Mouse (Mus musculus) naive thymus-derived CD4-positive, alpha-beta T cell, adult 2 months (primary cell): Measurements from ENCODE around the gene Adcy2.

Experiments used
- DNase-seq: peaks from one replicate; pipeline ENCODE4 v3.0.0-alpha.2; 2011; ENCODE audit warnings: low read depth

Adcy2 gene

DNA sequence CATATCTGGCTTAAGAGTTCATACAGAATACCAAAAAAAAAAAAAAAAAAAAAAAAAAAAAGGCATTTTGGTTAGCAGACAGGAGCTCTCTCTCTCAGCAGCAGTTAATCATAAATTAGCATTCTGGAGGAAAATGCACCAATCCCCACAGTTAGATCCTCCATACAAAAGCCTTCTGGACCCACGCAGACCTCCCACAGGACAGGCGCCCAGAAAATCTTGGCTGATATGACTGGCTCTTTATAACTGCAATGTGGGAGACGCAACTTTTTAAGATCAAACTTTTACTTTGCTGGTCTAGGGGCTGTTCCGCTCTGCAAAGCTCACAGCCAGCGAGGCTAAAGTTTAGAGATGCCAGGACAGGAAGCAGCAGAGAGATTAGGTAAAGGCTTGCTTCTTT is 37.8 kb downstream of the Adcy2 start:
- no peak for DNase-seq

- no peak for DNase-seq
These were observed 38.8 kb downstream of the Adcy2 start for GRCm38 (mm10) chr13:68960513-68960912.

- DNase-seq: no peak
These were observed 39.9 kb downstream of the Adcy2 start for GRCm38 (mm10) chr13:68959406-68959805.

DNA sequence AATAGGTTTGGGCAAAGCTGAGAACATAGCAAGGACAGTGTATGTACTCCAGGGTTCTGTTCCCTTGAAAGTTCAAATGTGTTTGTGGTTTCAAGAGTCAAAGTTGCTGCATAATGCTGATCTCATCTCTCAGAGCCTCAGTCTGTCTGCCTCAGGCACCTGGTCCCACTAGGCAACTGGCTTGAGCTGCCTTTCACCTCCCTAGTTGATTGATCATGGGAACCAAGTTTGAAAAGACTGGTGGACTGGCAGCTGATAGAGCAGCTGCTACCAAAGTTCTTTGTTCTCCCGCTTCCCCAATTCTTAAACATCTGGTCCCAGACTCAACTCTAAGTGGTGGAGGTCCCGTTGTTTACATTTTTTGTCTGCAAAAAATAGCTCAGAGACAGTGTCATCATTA is 56.6 kb downstream of the Adcy2 start:
- no peak for DNase-seq

- no peak for DNase-seq
These were observed 57.9 kb downstream of the Adcy2 start for GRCm38 (mm10) chr13:68941429-68941828.

DNA sequence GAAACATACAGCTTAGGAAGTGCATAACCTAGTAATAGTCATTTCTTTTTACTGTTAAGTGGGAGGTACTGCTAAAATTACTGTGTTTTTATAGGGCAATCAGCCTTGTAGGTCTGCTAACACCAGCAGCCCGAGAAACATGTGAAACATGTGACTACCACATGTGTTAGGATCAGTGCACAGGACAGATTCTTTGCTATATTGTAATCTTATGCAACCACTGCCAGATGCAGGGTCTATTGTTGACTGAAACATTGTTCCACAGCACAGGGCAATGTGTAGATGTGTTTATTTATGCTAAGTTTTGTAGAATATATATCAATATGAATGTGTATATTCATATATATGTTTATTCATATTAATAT is 67.1 kb downstream of the Adcy2 start:
- DNase-seq: no peak

GRCm38 (mm10) chr13:68931602-68932282 is 67.6 kb downstream of the Adcy2 start:
- no peak for DNase-seq

- peak; percentile 4 for DNase-seq
These were observed 70.9 kb downstream of the Adcy2 start for GRCm38 (mm10) chr13:68928469-68928868.

GRCm38 (mm10) chr13:68913666-68914288 is 85.6 kb downstream of the Adcy2 start:
- DNase-seq: no peak

GRCm38 (mm10) chr13:68906667-68907066 is 92.7 kb downstream of the Adcy2 start:
- no peak for DNase-seq

DNA sequence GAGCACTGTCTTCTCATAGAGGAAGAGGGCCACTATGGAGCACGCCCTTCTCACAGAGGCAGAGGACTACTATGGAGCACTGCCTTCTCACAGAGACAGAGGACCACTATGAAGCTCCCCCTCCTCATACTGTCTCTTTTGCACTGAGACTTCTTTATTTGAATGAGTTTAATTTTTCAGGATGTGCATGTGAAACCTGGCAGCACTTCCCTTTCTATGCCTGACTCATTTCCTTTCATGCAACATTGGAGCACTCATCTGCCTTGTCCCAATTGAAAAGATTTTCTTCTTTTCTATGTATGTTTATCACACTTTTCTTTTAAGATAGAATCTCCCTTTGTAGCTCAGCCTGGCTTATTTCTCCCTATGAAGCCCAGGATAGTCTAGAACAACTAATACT is 96.6 kb downstream of the Adcy2 start:
- DNase-seq: no peak

DNA sequence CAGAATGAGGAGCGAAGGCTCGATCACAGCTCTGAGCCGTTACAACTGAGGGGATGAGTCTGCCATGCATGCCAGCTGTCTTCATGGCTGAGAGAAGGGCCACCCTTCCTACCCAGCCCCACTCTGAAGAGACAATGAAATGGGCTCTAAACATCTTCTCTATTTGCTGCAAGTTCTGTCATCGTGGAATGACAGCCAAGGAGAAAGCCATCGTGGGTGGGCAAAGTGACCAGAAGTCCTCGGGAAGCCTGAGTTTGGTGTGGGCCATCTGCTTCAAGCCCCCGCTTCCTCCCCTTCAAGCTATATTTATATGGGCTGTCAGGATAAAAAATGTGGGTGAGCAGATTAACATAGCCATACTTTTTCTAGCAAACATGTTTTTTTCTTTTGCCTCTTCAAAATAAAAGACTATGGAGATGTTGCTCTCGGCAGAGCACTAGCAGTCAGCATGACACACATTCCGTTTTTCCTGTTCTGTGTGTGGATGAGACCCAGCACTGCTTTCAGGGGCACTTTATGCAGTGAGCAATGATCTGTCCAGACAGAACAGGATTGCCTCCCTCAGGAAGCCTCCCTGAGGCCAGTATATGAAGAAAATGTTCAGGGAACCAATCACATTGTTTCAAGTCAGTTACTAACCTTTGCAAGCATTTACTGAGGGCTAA is 109.3 kb downstream of the Adcy2 start:
- DNase-seq: no peak

GRCm38 (mm10) chr13:68868776-68869175 is 130.6 kb downstream of the Adcy2 start:
- no peak for DNase-seq

GRCm38 (mm10) chr13:68867940-68868655 is 131.2 kb downstream of the Adcy2 start:
- no peak for DNase-seq

- no peak for DNase-seq
These were observed 139.3 kb downstream of the Adcy2 start for GRCm38 (mm10) chr13:68860036-68860435.

- DNase-seq: no peak
These were observed 151.1 kb downstream of the Adcy2 start for GRCm38 (mm10) chr13:68848265-68848664.

GRCm38 (mm10) chr13:68839517-68839916 is 159.8 kb downstream of the Adcy2 start:
- no peak for DNase-seq

DNA sequence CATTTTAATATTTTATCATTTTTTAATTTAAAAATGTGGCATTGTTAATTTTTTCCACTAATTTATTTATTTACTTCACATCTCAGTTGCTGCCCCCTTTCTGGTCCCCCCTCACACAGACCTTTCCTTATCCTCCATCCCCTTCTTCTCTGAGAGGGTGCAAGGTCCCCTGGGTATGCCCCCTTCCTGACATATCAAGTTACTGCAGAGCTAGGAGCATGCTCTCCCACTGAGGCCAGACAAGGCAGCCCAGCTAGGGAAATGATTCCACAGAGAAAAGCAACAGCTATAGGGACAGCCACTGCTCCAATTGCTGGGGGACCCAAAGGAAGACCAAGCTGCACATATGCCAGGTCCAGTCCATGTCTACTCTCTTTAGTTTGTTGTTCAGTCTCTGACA is 163.2 kb downstream of the Adcy2 start:
- DNase-seq: no peak

DNA sequence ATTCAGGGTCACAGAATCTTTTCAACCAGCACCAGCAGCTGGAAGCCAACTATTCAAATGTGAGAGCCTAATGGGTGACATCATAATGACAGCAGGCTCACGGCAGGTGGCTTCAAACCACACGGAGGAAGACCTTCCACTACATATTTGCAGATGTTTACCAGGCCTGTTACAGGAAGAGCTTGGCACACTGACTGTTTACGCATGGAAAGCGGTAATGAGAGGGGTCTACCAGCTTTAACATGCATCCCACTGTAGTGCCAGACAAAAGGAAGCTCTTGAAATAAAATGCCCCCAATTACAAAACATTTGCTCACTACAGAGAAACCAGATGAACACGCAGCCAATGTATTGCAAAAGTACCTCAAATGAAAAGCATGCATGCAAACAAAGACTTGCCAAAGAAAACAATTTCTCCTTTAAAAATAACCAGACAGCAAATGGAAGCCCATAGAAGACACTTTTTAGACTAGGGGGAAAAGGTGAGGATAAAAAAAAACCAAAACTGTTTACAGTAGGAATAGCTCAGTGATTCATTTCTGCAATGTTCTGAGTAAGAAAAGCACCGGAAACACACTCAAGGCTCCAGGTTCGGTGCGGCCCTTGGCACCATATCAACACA is 163.8 kb downstream of the Adcy2 start:
- no peak for DNase-seq

DNA sequence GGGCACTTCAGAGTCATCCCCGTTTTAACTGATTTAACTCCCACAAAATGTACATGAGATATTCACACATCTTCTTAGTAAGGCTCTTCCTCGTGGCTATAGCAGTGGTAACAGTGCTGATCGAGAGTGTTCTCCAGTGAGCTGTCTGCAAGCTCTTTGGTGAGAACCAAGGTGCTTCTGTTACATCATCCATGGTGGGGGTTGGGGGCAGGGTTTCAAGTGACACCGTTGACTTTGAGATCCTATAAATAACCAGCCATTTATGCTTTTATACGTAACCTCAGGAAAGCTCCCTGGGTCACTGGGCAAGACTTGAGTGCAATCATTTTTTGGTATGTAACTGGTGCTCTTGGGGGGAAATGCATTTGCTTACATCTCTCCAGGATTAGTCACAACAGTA is 167.2 kb downstream of the Adcy2 start:
- no peak for DNase-seq

DNA sequence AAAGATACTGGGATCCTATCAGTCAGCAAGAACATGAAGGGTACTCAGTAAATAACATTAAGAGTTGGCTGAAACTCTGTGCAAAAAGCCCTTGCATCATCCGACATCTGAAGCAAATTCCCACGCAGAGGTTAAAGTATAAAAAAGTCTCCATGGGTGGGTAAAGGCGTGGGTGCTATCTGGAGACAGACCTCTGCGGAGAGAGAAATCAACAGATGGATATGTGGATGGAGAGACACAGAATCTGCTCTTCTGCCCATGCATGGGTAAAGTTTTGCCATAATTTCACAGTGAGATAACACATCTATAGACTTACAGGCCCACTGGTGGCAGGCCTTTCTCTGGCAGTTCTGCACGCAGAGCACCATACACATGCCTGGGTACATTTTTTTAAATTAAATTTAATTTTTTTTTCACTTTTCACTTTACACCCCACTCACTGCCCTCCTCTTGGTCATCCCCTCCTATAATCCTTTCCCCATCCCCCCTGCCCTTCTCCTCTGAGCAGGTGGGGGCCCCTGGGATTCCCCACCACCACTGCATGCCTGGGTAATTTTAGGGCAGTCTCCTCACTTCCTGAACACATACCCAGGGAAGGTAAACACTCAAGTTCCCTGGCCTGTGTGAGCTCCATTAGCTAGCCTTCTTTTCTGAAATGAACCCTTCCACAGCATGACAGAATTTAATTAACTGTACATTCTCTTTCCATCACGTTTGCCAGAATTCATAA is 169.1 kb downstream of the Adcy2 start:
- DNase-seq: no peak

- no peak for DNase-seq
These were observed 170.9 kb downstream of the Adcy2 start for GRCm38 (mm10) chr13:68828441-68828840.
